Mouse (Mus musculus) megakaryocyte, embryonic 14.5 days (primary cell): ENCODE measurements at regions not wholly inside any gene's neighbourhood (a gene's known extent, or its start where the extent isn't known, plus 50 kb on each side); places are given as distances from the start of the nearest gene placed in this dataset.

ENCODE experiments used
- FLI1 ChIP-seq: IDR thresholded peaks from 2 replicates; pipeline ENCODE4 v1.6.1; 2012; ENCODE audit warnings: low read length, inconsistent platforms, mixed read lengths
- GATA1 ChIP-seq: IDR thresholded peaks from 3 replicates; pipeline ENCODE4 v1.6.1; 2012; ENCODE audit warnings: mixed read lengths, low read length, inconsistent platforms, borderline replicate concordance

DNA sequence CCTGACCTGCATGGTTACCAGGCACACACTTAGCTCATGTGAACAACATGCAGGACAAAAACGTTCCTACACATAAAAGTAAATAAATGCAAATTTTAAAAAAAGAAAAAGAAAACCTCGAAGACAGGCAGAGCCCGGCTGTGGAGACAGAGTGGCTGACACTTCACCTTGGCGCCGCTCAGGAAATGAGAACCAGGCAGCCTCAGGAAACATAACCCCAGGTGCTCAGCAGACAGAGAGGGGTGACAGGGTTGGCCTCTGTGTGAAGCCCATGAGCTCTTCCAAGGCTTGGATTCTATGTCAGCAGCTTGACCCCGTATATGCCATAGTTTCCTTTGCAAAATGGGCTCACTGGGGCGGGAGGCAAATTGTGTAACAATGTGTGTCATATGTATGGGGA is 226.7 kb upstream of the Sulf2 start:
- TF ChIP-seq GATA1 (no peak), FLI1 (no peak)
